Mouse (Mus musculus) heart, postnatal 0 days (tissue): ENCODE data around the gene Dnajc5g.

Experiments used
- CTCF ChIP-seq: IDR thresholded peaks from 2 replicates; pipeline ENCODE4 v1.5.1; 2016; ENCODE audit warnings: antibody characterized with exemption, control low read depth, low read depth
- EP300 ChIP-seq: IDR thresholded peaks from 2 replicates; pipeline ENCODE4 v1.6.1; 2016; ENCODE audit warnings: antibody characterized with exemption, low read depth

DNA sequence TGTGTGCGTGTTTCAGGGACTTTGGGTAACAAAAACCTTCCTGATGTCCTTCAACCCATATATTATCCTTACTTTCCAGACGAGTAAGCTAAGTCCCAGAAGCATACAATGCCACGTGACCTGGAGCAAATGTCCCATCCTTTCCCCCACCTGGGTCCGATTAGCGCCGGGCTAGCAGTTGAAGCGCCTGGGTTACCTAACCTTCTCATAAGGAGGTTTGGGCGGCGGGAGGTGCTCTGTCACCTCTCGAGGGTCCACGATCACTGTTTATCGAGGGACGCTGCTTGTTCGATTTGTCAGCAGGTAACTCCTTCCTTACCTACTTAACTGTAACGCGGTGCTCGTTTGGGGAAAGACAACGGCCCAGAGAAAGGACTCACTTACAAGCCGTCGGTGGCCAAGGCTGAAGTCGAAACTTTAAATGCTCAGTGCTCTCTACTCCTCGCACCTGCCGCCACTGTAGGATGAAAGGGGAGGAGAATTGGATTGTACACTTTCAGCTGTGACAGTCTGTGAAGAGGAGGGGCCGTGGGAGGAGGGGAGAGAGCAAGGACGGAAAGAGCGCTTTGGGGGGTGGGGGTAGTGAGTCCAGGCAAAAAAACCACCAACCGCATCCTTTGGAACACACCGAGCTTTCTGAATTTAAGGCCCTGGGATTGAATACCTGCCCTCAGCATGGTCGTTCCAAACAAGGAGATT, 11.8 kb upstream of the Dnajc5g start:
- TF ChIP-seq EP300 (no peak), CTCF (no peak)
